Mouse (Mus musculus) hindbrain, embryonic 13.5 days (tissue): ENCODE measurements around the gene Ikzf4. TPM values are rescaled to one million over a fixed set of nuclear protein-coding genes. Genes with fewer than 3 reads are reported as not detected.

Source experiments
- ATAC-seq: fragments of 200-750 bp; cut with Nextera tagmentation; 2 replicates; pipeline ENCODE4 v1.8.0; 2017; ENCODE audit warnings: moderate TSS enrichment; ENCODE audit not compliant: low FRiP score
- H3K27ac ChIP-seq: fragments of 300-500 bp; sonication (generic); 2 replicates; pipeline ENCODE4 v1.5.1; 2015; ENCODE audit warnings: inconsistent platforms, mild to moderate bottlenecking, moderate library complexity
- H3K27me3 ChIP-seq: fragments of 300-500 bp; sonication (generic); 2 replicates; pipeline ENCODE4 v1.6.1; 2015; ENCODE audit warnings: mild to moderate bottlenecking, inconsistent platforms
- H3K36me3 ChIP-seq: fragments of 300-500 bp; sonication (generic); 2 replicates; pipeline ENCODE4 v1.6.1; 2015; ENCODE audit warnings: mild to moderate bottlenecking, inconsistent platforms
- H3K4me1 ChIP-seq: fragments of 300-500 bp; sonication (generic); replicated peaks from 2 replicates; pipeline ENCODE4 v1.6.1; 2015; ENCODE audit warnings: inconsistent platforms
- H3K4me2 ChIP-seq: fragments of 300-500 bp; sonication (generic); 2 replicates; pipeline ENCODE4 v1.6.1; 2015; ENCODE audit warnings: inconsistent platforms, mild to moderate bottlenecking, moderate library complexity
- H3K4me3 ChIP-seq: fragments of 300-500 bp; sonication (generic); 2 replicates; pipeline ENCODE4 v1.5.1; 2015; ENCODE audit warnings: mild to moderate bottlenecking, inconsistent platforms
- H3K9ac ChIP-seq: fragments of 300-500 bp; sonication (generic); 2 replicates; pipeline ENCODE4 v1.6.1; 2015; ENCODE audit warnings: mild to moderate bottlenecking, inconsistent platforms
- H3K9me3 ChIP-seq: fragments of 300-500 bp; sonication (generic); 2 replicates; pipeline ENCODE4 v1.6.1; 2016; ENCODE audit warnings: inconsistent platforms
- WGBS: fragments of 180-500 bp; shearing (Covaris S2); methylation state at CpG from one replicate; pipeline ENCODE4 v1.1.7; 2015; 5-methylcytosine and 5-hydroxymethylcytosine counted together
- polyA plus RNA-seq: library from polyadenylated mRNA; unstranded; fragments of >200 nt; fragmentation: Nextera tagmentation; extraction: Ambion mirVana; gene quantifications from 2 replicates; pipeline ENCODE4 v1.2.1, GENCODE M21; 2015

The Ikzf4 gene
- polyA plus RNA-seq, 1 experiment from 2014 or later: 15.2 TPM

- Histone ChIP-seq H3K9me3 (no peaks in the 10 kb centered on the region), H3K9ac (no peak overlapping the region), H3K36me3 (no peaks in the 10 kb centered on the region), H3K4me3 (no peak overlapping the region), H3K4me1 (no peaks in the 10 kb centered on the region), H3K4me2 (no peak overlapping the region), H3K27me3 (no peaks in the 10 kb centered on the region), H3K27ac (no peak overlapping the region)
- ATAC-seq: no peak
These were observed 16.7 kb upstream of the Ikzf4 start for GRCm38 (mm10) chr10:128662465-128662864.

- Histone ChIP-seq H3K4me1 (no peaks in the 10 kb centered on the region), H3K36me3 (no peaks in the 10 kb centered on the region), H3K27ac (no peak overlapping the region), H3K27me3 (no peaks in the 10 kb centered on the region), H3K4me3 (no peak overlapping the region), H3K9me3 (no peaks in the 10 kb centered on the region), H3K9ac (no peak overlapping the region), H3K4me2 (no peak overlapping the region)
- 50% methylated on average over 9 of the region's 9 CpGs for WGBS
- ATAC-seq: no peak
These were observed 13.7 kb upstream of the Ikzf4 start for GRCm38 (mm10) chr10:128659490-128659889.

GRCm38 (mm10) chr10:128657844-128658243 lies 12.1 kb upstream of the Ikzf4 start:
- ATAC-seq: no peak
- H3K27ac ChIP-seq: no peak overlapping the region
- no peak overlapping the region for H3K9ac ChIP-seq
- no peak overlapping the region for H3K4me3 ChIP-seq
- no peaks in the 10 kb centered on the region for H3K9me3 ChIP-seq
- H3K4me2 ChIP-seq: no peak overlapping the region
- H3K27me3 ChIP-seq: no peaks in the 10 kb centered on the region
- H3K4me1 ChIP-seq: no peaks in the 10 kb centered on the region
- H3K36me3 ChIP-seq: no peaks in the 10 kb centered on the region
- 62% methylated on average over 9 of the region's 9 CpGs for WGBS

GRCm38 (mm10) chr10:128656731-128657130 lies 10.9 kb upstream of the Ikzf4 start:
- Histone ChIP-seq H3K4me3 (no peak overlapping the region), H3K9me3 (no peaks in the 10 kb centered on the region), H3K27me3 (no peaks in the 10 kb centered on the region), H3K27ac (no peak overlapping the region), H3K4me1 (no peaks in the 10 kb centered on the region), H3K36me3 (no peaks in the 10 kb centered on the region), H3K9ac (no peak overlapping the region), H3K4me2 (no peak overlapping the region)
- 97% methylated on average over 1 of the region's 1 CpGs for WGBS
- no peak for ATAC-seq

GRCm38 (mm10) chr10:128655254-128655653 lies 9.5 kb upstream of the Ikzf4 start:
- Histone ChIP-seq H3K4me2 (no peak overlapping the region), H3K36me3 (no peaks in the 10 kb centered on the region), H3K9ac (no peak overlapping the region), H3K27me3 (no peaks in the 10 kb centered on the region), H3K4me3 (no peak overlapping the region), H3K4me1 (no peaks in the 10 kb centered on the region), H3K27ac (no peak overlapping the region), H3K9me3 (no peaks in the 10 kb centered on the region)
- WGBS: 82% methylated on average over 3 of the region's 3 CpGs
- no peak for ATAC-seq

- Histone ChIP-seq H3K36me3 (no peaks in the 10 kb centered on the region), H3K4me3 (no peak overlapping the region), H3K9ac (no peak overlapping the region), H3K9me3 (no peaks in the 10 kb centered on the region), H3K27ac (no peak overlapping the region), H3K4me2 (no peak overlapping the region), H3K4me1 (no peaks in the 10 kb centered on the region), H3K27me3 (no peaks in the 10 kb centered on the region)
- WGBS: 80% methylated on average over 4 of the region's 4 CpGs
- no peak for ATAC-seq
These were observed 8.1 kb upstream of the Ikzf4 start for GRCm38 (mm10) chr10:128653866-128654265.

GRCm38 (mm10) chr10:128646139-128647089 lies 623 bp upstream of the Ikzf4 start:
- H3K9me3 ChIP-seq: no peaks in the 10 kb centered on the region
- ATAC-seq: peak; percentile 86

GRCm38 (mm10) chr10:128642749-128643148 lies 3.0 kb downstream of the Ikzf4 start:
- H3K27me3 ChIP-seq: no peaks in the 10 kb centered on the region

More at GRCm38 (mm10) chr10:128646139-128647089, 623 bp upstream of the Ikzf4 start:
- Histone ChIP-seq H3K9ac (peak overlapping the region; percentile 85), H3K4me2 (peak overlapping the region; percentile 73), H3K4me3 (peak overlapping the region; percentile 60), H3K27ac (peak overlapping the region; percentile 96), H3K36me3 (peaks cover 10% of the 10 kb centered on the region), H3K4me1 (peaks cover 47% of the 10 kb centered on the region), H3K27me3 (no peaks in the 10 kb centered on the region)
- WGBS: 8% methylated on average over 11 of the region's 13 CpGs

GRCm38 (mm10) chr10:128641871-128642270 lies 3.9 kb downstream of the Ikzf4 start:
- H3K4me1 ChIP-seq: peaks cover 50% of the 10 kb centered on the region
- ATAC-seq: no peak
- 85% methylated on average over 7 of the region's 7 CpGs for WGBS
- no peak overlapping the region for H3K27ac ChIP-seq
- no peak overlapping the region for H3K4me3 ChIP-seq
- no peaks in the 10 kb centered on the region for H3K27me3 ChIP-seq
- no peak overlapping the region for H3K4me2 ChIP-seq
- peaks cover 46% of the 10 kb centered on the region for H3K36me3 ChIP-seq
- H3K9me3 ChIP-seq: no peaks in the 10 kb centered on the region
- H3K9ac ChIP-seq: no peak overlapping the region

More at GRCm38 (mm10) chr10:128642749-128643148, 3.0 kb downstream of the Ikzf4 start:
- Histone ChIP-seq H3K4me2 (no peak overlapping the region; the same call in 1 of the 2 replicates), H3K4me3 (no peak overlapping the region), H3K9me3 (no peaks in the 10 kb centered on the region), H3K27ac (no peak overlapping the region), H3K4me1 (peaks cover 47% of the 10 kb centered on the region), H3K9ac (no peak overlapping the region), H3K36me3 (peaks cover 42% of the 10 kb centered on the region)
- WGBS: 86% methylated on average over 6 of the region's 6 CpGs
- no peak for ATAC-seq

- 90% methylated on average over 15 of the region's 15 CpGs for WGBS
- H3K4me2 ChIP-seq: no peak overlapping the region
- H3K9me3 ChIP-seq: no peaks in the 10 kb centered on the region
- ATAC-seq: no peak
- H3K27ac ChIP-seq: no peak overlapping the region
- peaks cover 56% of the 10 kb centered on the region for H3K36me3 ChIP-seq
- no peaks in the 10 kb centered on the region for H3K27me3 ChIP-seq
- peaks cover 44% of the 10 kb centered on the region for H3K4me1 ChIP-seq
- no peak overlapping the region for H3K9ac ChIP-seq
- no peak overlapping the region for H3K4me3 ChIP-seq
These were observed 4.9 kb downstream of the Ikzf4 start for GRCm38 (mm10) chr10:128640891-128641290.

GRCm38 (mm10) chr10:128639999-128640398 lies 5.8 kb downstream of the Ikzf4 start:
- peaks cover 41% of the 10 kb centered on the region for H3K4me1 ChIP-seq
- no peak overlapping the region for H3K4me3 ChIP-seq
- 91% methylated on average over 14 of the region's 14 CpGs for WGBS
- H3K27ac ChIP-seq: no peak overlapping the region
- H3K4me2 ChIP-seq: no peak overlapping the region
- no peaks in the 10 kb centered on the region for H3K9me3 ChIP-seq
- H3K9ac ChIP-seq: no peak overlapping the region
- ATAC-seq: no peak
- peaks cover 65% of the 10 kb centered on the region for H3K36me3 ChIP-seq
- no peaks in the 10 kb centered on the region for H3K27me3 ChIP-seq

- Histone ChIP-seq H3K4me2 (peak overlapping the region; percentile 33), H3K27me3 (no peaks in the 10 kb centered on the region), H3K27ac (no peak overlapping the region)
These were observed 8.8 kb downstream of the Ikzf4 start for GRCm38 (mm10) chr10:128637011-128637410.

GRCm38 (mm10) chr10:128636561-128636960 lies 9.2 kb downstream of the Ikzf4 start:
- Histone ChIP-seq H3K4me2 (peak overlapping the region; percentile 33), H3K36me3 (peaks cover 82% of the 10 kb centered on the region), H3K9me3 (no peaks in the 10 kb centered on the region), H3K27me3 (no peaks in the 10 kb centered on the region), H3K4me1 (peaks cover 9% of the 10 kb centered on the region), H3K27ac (no peak overlapping the region), H3K9ac (no peak overlapping the region), H3K4me3 (no peak overlapping the region)
- no peak for ATAC-seq
- 54% methylated on average over 6 of the region's 6 CpGs for WGBS

More at GRCm38 (mm10) chr10:128637011-128637410, 8.8 kb downstream of the Ikzf4 start:
- 11% methylated on average over 11 of the region's 11 CpGs for WGBS
- Histone ChIP-seq H3K4me3 (no peak overlapping the region), H3K4me1 (peaks cover 13% of the 10 kb centered on the region), H3K9ac (peak overlapping the region; percentile 11; the same call in 1 of the 2 replicates), H3K36me3 (peaks cover 86% of the 10 kb centered on the region), H3K9me3 (no peaks in the 10 kb centered on the region)
- no peak for ATAC-seq
